Mouse (Mus musculus) kidney, embryonic 14.5 days (tissue): Measurements from ENCODE around the gene Ubald2. TPM values are rescaled to one million over a fixed set of nuclear protein-coding genes. Genes with fewer than 3 reads are reported as not detected.

ENCODE experiments used
- ATAC-seq: fragments of 200-750 bp; cut with Nextera tagmentation; 2 replicates; pipeline ENCODE4 v1.8.0; 2017; ENCODE audit warnings: moderate number of reproducible peaks, mild to moderate bottlenecking, moderate TSS enrichment, moderate library complexity; ENCODE audit not compliant: low FRiP score, low TSS enrichment
- H3K27ac ChIP-seq: fragments of 300-500 bp; sonication (generic); 2 replicates; pipeline ENCODE4 v1.5.1; 2014; ENCODE audit warnings: low read depth, mild to moderate bottlenecking, low read length, moderate library complexity, mixed read lengths
- H3K27me3 ChIP-seq: fragments of 300-500 bp; sonication (generic); 2 replicates; pipeline ENCODE4 v1.6.1; 2014; ENCODE audit warnings: mild to moderate bottlenecking, low read length; ENCODE audit not compliant: control insufficient read depth, insufficient read depth
- H3K36me3 ChIP-seq: fragments of 300-500 bp; sonication (generic); 2 replicates; pipeline ENCODE4 v1.6.1; 2014; ENCODE audit warnings: low read length, mixed read lengths; ENCODE audit not compliant: control insufficient read depth, insufficient read depth
- H3K4me1 ChIP-seq: fragments of 300-500 bp; sonication (generic); 2 replicates; pipeline ENCODE4 v1.6.1; 2014; ENCODE audit warnings: low read length, mixed read lengths; ENCODE audit not compliant: control insufficient read depth, insufficient read depth
- H3K4me2 ChIP-seq: fragments of 300-500 bp; sonication (generic); replicated peaks from 2 replicates; pipeline ENCODE4 v1.6.1; 2014; ENCODE audit warnings: low read depth, mild to moderate bottlenecking, low read length
- H3K4me3 ChIP-seq: fragments of 300-500 bp; sonication (generic); 2 replicates; pipeline ENCODE4 v1.5.1; 2014; ENCODE audit warnings: mild to moderate bottlenecking, low read length
- H3K9ac ChIP-seq: fragments of 300-500 bp; sonication (generic); 2 replicates; pipeline ENCODE4 v1.6.1; 2014; ENCODE audit warnings: low read depth, mild to moderate bottlenecking, low read length, moderate library complexity
- H3K9me3 ChIP-seq: fragments of 300-500 bp; sonication (generic); 2 replicates; pipeline ENCODE4 v1.6.1; 2016; ENCODE audit warnings: low read length; ENCODE audit not compliant: control insufficient read depth
- WGBS: fragments of 180-500 bp; shearing (Covaris S2); extraction: QIAGEN DNeasy Blood & Tissue Kit; methylation state at CpG from one replicate; pipeline ENCODE4 v1.1.7; 2014; 5-methylcytosine and 5-hydroxymethylcytosine counted together
- polyA plus RNA-seq: library from polyadenylated mRNA; unstranded; fragments of >200 nt; fragmentation: Nextera tagmentation; extraction: Ambion mirVana; gene quantifications from 2 replicates; pipeline ENCODE4 v1.2.1, GENCODE M21; 2014

Gene Ubald2
- polyA plus RNA-seq, 1 experiment from 2014 or later = 80.8 TPM

- peaks cover 96% of the 10 kb centered on the region for H3K36me3 ChIP-seq
- H3K9me3 ChIP-seq = no peaks in the 10 kb centered on the region
- WGBS = 76% methylated on average over 7 of the region's 7 CpGs
- H3K27me3 ChIP-seq = no peaks in the 10 kb centered on the region
- H3K9ac ChIP-seq = no peak overlapping the region
- H3K4me3 ChIP-seq = no peak overlapping the region
- no peaks in the 10 kb centered on the region for H3K4me1 ChIP-seq
- no peak for ATAC-seq
- no peak overlapping the region for H3K4me2 ChIP-seq
- H3K27ac ChIP-seq = no peak overlapping the region
Measured at GRCm38 (mm10) chr11:116478978-116479377, 45.1 kb downstream of the Ubald2 start.

DNA sequence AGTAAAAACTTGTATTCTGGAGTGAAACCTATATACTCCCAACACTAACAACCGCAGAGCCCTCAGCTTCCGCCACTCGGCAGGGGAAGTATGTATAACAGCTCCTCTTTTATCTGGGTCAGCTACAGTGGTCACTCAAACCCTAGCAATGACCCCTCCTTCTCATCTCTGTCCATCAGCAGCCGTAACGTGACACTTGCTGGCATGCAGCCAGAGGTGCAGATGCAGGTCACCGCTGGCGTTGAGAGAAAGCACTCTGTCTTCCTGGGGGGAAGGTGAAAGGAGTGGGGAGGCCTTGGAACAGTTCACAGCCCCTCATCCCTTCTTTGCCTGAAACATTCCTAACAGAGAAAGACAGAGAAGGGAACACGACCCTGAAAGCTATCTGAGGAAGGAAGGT lies 45.9 kb downstream of the Ubald2 start:
- Histone ChIP-seq H3K9ac (no peak overlapping the region), H3K27ac (no peak overlapping the region), H3K27me3 (no peaks in the 10 kb centered on the region), H3K4me3 (no peak overlapping the region), H3K4me1 (no peaks in the 10 kb centered on the region), H3K9me3 (no peaks in the 10 kb centered on the region), H3K4me2 (no peak overlapping the region), H3K36me3 (peaks cover 97% of the 10 kb centered on the region)
- no peak for ATAC-seq
- 39% methylated on average over 8 of the region's 8 CpGs for WGBS

- H3K4me1 ChIP-seq = no peaks in the 10 kb centered on the region
- H3K9me3 ChIP-seq = no peaks in the 10 kb centered on the region
- no peak for ATAC-seq
- H3K36me3 ChIP-seq = peaks cover 97% of the 10 kb centered on the region
- H3K9ac ChIP-seq = no peak overlapping the region
- H3K27me3 ChIP-seq = no peaks in the 10 kb centered on the region
- no peak overlapping the region for H3K27ac ChIP-seq
- H3K4me2 ChIP-seq = no peak overlapping the region
- H3K4me3 ChIP-seq = no peak overlapping the region
- WGBS = 93% methylated on average over 8 of the region's 8 CpGs
Measured at GRCm38 (mm10) chr11:116480975-116481374, 47.1 kb downstream of the Ubald2 start.

GRCm38 (mm10) chr11:116481776-116482175 lies 47.9 kb downstream of the Ubald2 start:
- 89% methylated on average over 7 of the region's 7 CpGs for WGBS
- H3K27ac ChIP-seq = no peak overlapping the region
- no peak overlapping the region for H3K9ac ChIP-seq
- H3K4me2 ChIP-seq = no peak overlapping the region
- no peaks in the 10 kb centered on the region for H3K9me3 ChIP-seq
- H3K27me3 ChIP-seq = no peaks in the 10 kb centered on the region
- ATAC-seq = no peak
- peaks cover 97% of the 10 kb centered on the region for H3K36me3 ChIP-seq
- no peaks in the 10 kb centered on the region for H3K4me1 ChIP-seq
- H3K4me3 ChIP-seq = no peak overlapping the region

- H3K27me3 ChIP-seq = no peaks in the 10 kb centered on the region
- H3K4me2 ChIP-seq = no peak overlapping the region
- no peak overlapping the region for H3K4me3 ChIP-seq
- no peak for ATAC-seq
- peaks cover 4% of the 10 kb centered on the region for H3K4me1 ChIP-seq
- H3K36me3 ChIP-seq = peaks cover 89% of the 10 kb centered on the region
- H3K27ac ChIP-seq = no peak overlapping the region
- 81% methylated on average over 8 of the region's 8 CpGs for WGBS
- H3K9me3 ChIP-seq = no peaks in the 10 kb centered on the region
- no peak overlapping the region for H3K9ac ChIP-seq
Measured at GRCm38 (mm10) chr11:116484261-116484660, 50.4 kb downstream of the Ubald2 start.

GRCm38 (mm10) chr11:116488207-116488606 lies 54.3 kb downstream of the Ubald2 start:
- Histone ChIP-seq H3K4me3 (no peak overlapping the region), H3K36me3 (peaks cover 52% of the 10 kb centered on the region), H3K27me3 (no peaks in the 10 kb centered on the region), H3K4me1 (peaks cover 7% of the 10 kb centered on the region), H3K9ac (no peak overlapping the region), H3K9me3 (no peaks in the 10 kb centered on the region), H3K27ac (no peak overlapping the region), H3K4me2 (no peak overlapping the region)
- no peak for ATAC-seq

Other genes with a start within 250 kb of the Ubald2 start
- gene Ten1, start 235.2 kb upstream of the Ubald2 start, polyA plus RNA-seq = 74.1 and 76.3 TPM in 2 replicates
- 16.3 and 27.4 TPM in 2 replicates for gene Acox1, start 235.0 kb upstream of the Ubald2 start, polyA plus RNA-seq
- gene Evpl, start 196.0 kb upstream of the Ubald2 start, polyA plus RNA-seq = 1.4 and 2.6 TPM in 2 replicates
- 60.6 and 85.6 TPM in 2 replicates for gene Srp68, start 159.9 kb upstream of the Ubald2 start, polyA plus RNA-seq
- 0.13 TPM in 1 of 2 replicates, not detected in the other for gene Galr2, start 153.2 kb upstream of the Ubald2 start, polyA plus RNA-seq
- 49.6 and 66.3 TPM in 2 replicates for gene Exoc7, start 126.9 kb upstream of the Ubald2 start, polyA plus RNA-seq
- gene Foxj1, start 98.7 kb upstream of the Ubald2 start, polyA plus RNA-seq = 1.2 and 1.8 TPM in 2 replicates
- gene Rnf157, start 21.1 kb upstream of the Ubald2 start, polyA plus RNA-seq = 9.1 and 14.1 TPM in 2 replicates
- gene Qrich2, start 32.1 kb downstream of the Ubald2 start, polyA plus RNA-seq = 0.34 and 0.39 TPM in 2 replicates
- 160 and 212 TPM in 2 replicates for gene Prpsap1, start 60.1 kb downstream of the Ubald2 start, polyA plus RNA-seq
- 3.0 and 3.7 TPM in 2 replicates for gene Sphk1, start 96.8 kb downstream of the Ubald2 start, polyA plus RNA-seq
- 11.2 and 13.5 TPM in 2 replicates for gene Ube2o, start 147.4 kb downstream of the Ubald2 start, polyA plus RNA-seq
- not detected in 2 replicates for gene Aanat, start 152.3 kb downstream of the Ubald2 start, polyA plus RNA-seq
- gene Rhbdf2, start 192.9 kb downstream of the Ubald2 start, polyA plus RNA-seq = 5.4 and 7.2 TPM in 2 replicates
- 1.1 and 1.4 TPM in 2 replicates for gene Prcd, start 219.4 kb downstream of the Ubald2 start, polyA plus RNA-seq
- gene Cygb, start 220.2 kb downstream of the Ubald2 start, polyA plus RNA-seq = 11.0 and 11.3 TPM in 2 replicates